Mouse (Mus musculus) forebrain, embryonic 13.5 days (tissue): ENCODE results near the gene Mllt11. TPM values are rescaled to one million over a fixed set of nuclear protein-coding genes. Genes with fewer than 3 reads are reported as not detected.

Experiments
- ATAC-seq: fragments of 200-750 bp; cut with Nextera tagmentation; 2 replicates; pipeline ENCODE4 v1.8.0; 2017
- H3K27ac ChIP-seq: fragments of 300-500 bp; sonication (generic); 2 replicates; pipeline ENCODE4 v1.5.1; 2015; ENCODE audit warnings: inconsistent platforms, mild to moderate bottlenecking, moderate library complexity
- H3K27me3 ChIP-seq: fragments of 300-500 bp; sonication (generic); 2 replicates; pipeline ENCODE4 v1.6.1; 2015; ENCODE audit warnings: mild to moderate bottlenecking, inconsistent platforms
- H3K36me3 ChIP-seq: fragments of 300-500 bp; sonication (generic); 2 replicates; pipeline ENCODE4 v1.6.1; 2015; ENCODE audit warnings: mild to moderate bottlenecking, inconsistent platforms; ENCODE audit not compliant: poor library complexity, severe bottlenecking
- H3K4me1 ChIP-seq: fragments of 300-500 bp; sonication (generic); 2 replicates; pipeline ENCODE4 v1.6.1; 2015; ENCODE audit warnings: inconsistent platforms
- H3K4me2 ChIP-seq: fragments of 300-500 bp; sonication (generic); 2 replicates; pipeline ENCODE4 v1.6.1; 2015; ENCODE audit warnings: inconsistent platforms, mild to moderate bottlenecking, moderate library complexity
- H3K4me3 ChIP-seq: fragments of 300-500 bp; sonication (generic); 2 replicates; pipeline ENCODE4 v1.5.1; 2015; ENCODE audit warnings: mild to moderate bottlenecking, inconsistent platforms
- H3K9ac ChIP-seq: fragments of 300-500 bp; sonication (generic); 2 replicates; pipeline ENCODE4 v1.6.1; 2015; ENCODE audit warnings: mild to moderate bottlenecking, inconsistent platforms
- H3K9me3 ChIP-seq: fragments of 300-500 bp; sonication (generic); replicated peaks from 2 replicates; pipeline ENCODE4 v1.6.1; 2016; ENCODE audit warnings: inconsistent platforms
- WGBS: fragments of 180-500 bp; shearing (Covaris S2); methylation state at CpG from one replicate; pipeline ENCODE4 v1.1.7; 2015; 5-methylcytosine and 5-hydroxymethylcytosine counted together
- polyA plus RNA-seq: library from polyadenylated mRNA; unstranded; fragments of >200 nt; fragmentation: Nextera tagmentation; extraction: Ambion mirVana; gene quantifications from 2 replicates; pipeline ENCODE4 v1.2.1, GENCODE M21; 2015

The Mllt11 gene
- polyA plus RNA-seq, 1 experiment from 2014 or later, result 191 TPM

GRCm38 (mm10) chr3:95266052-95266451, 34.1 kb upstream of the Mllt11 start:
- Histone ChIP-seq H3K4me1 (no peaks in the 10 kb centered on the region), H3K27ac (no peak overlapping the region), H3K9ac (no peak overlapping the region), H3K4me3 (no peak overlapping the region), H3K4me2 (no peak overlapping the region), H3K36me3 (peaks cover 71% of the 10 kb centered on the region), H3K27me3 (no peaks in the 10 kb centered on the region), H3K9me3 (no peaks in the 10 kb centered on the region)
- 96% methylated on average over 3 of the region's 3 CpGs for WGBS
- no peak for ATAC-seq

GRCm38 (mm10) chr3:95264724-95265123, 32.8 kb upstream of the Mllt11 start:
- H3K27ac ChIP-seq, result no peak overlapping the region
- 82% methylated on average over 1 of the region's 1 CpGs for WGBS
- no peak overlapping the region for H3K4me2 ChIP-seq
- H3K9ac ChIP-seq, result no peak overlapping the region
- no peaks in the 10 kb centered on the region for H3K27me3 ChIP-seq
- no peaks in the 10 kb centered on the region for H3K9me3 ChIP-seq
- no peak for ATAC-seq
- no peaks in the 10 kb centered on the region for H3K4me1 ChIP-seq
- H3K36me3 ChIP-seq, result peaks cover 78% of the 10 kb centered on the region
- H3K4me3 ChIP-seq, result no peak overlapping the region

- no peak overlapping the region for H3K4me3 ChIP-seq
- WGBS, result 55% methylated on average over 11 of the region's 11 CpGs
- H3K27ac ChIP-seq, result no peak overlapping the region
- ATAC-seq, result no peak
- H3K27me3 ChIP-seq, result no peaks in the 10 kb centered on the region
- H3K4me1 ChIP-seq, result no peaks in the 10 kb centered on the region
- no peak overlapping the region for H3K9ac ChIP-seq
- no peak overlapping the region for H3K4me2 ChIP-seq
- peaks cover 84% of the 10 kb centered on the region for H3K36me3 ChIP-seq
- no peaks in the 10 kb centered on the region for H3K9me3 ChIP-seq
These were observed 31.2 kb upstream of the Mllt11 start for GRCm38 (mm10) chr3:95263089-95263739.

- Histone ChIP-seq H3K4me2 (no peak overlapping the region), H3K27ac (no peak overlapping the region), H3K36me3 (peaks cover 84% of the 10 kb centered on the region), H3K9ac (no peak overlapping the region), H3K9me3 (no peaks in the 10 kb centered on the region), H3K27me3 (no peaks in the 10 kb centered on the region), H3K4me1 (no peaks in the 10 kb centered on the region), H3K4me3 (no peak overlapping the region)
- 94% methylated on average over 4 of the region's 4 CpGs for WGBS
- ATAC-seq, result no peak
These were observed 30.0 kb upstream of the Mllt11 start for GRCm38 (mm10) chr3:95261975-95262374.

GRCm38 (mm10) chr3:95256931-95257330, 25.0 kb upstream of the Mllt11 start:
- Histone ChIP-seq H3K27ac (no peak overlapping the region), H3K27me3 (no peaks in the 10 kb centered on the region), H3K4me1 (no peaks in the 10 kb centered on the region), H3K36me3 (peaks cover 89% of the 10 kb centered on the region), H3K9me3 (no peaks in the 10 kb centered on the region), H3K4me3 (no peak overlapping the region), H3K9ac (no peak overlapping the region), H3K4me2 (no peak overlapping the region)
- WGBS, result 86% methylated on average over 5 of the region's 5 CpGs
- no peak for ATAC-seq

GRCm38 (mm10) chr3:95250783-95251424, 18.9 kb upstream of the Mllt11 start, which contains the start of gene Bnipl:
Gene Bnipl (minus strand): TSS chr3:95251193.
- H3K4me1 ChIP-seq, result no peaks in the 10 kb centered on the region
- peaks cover 31% of the 10 kb centered on the region for H3K36me3 ChIP-seq
- H3K4me2 ChIP-seq, result no peak within 1 kb of the TSS
- H3K27ac ChIP-seq, result no peak within 1 kb of the TSS
- no peak within 1 kb of the TSS for H3K4me3 ChIP-seq
- no peak within 1 kb of the TSS; the same call in 1 of the 2 replicates for H3K9ac ChIP-seq
- H3K27me3 ChIP-seq, result no peaks in the 10 kb centered on the region
- no peaks in the 10 kb centered on the region for H3K9me3 ChIP-seq
- ATAC-seq, result no peak
- WGBS, result 66% methylated on average over 7 of the region's 7 CpGs

GRCm38 (mm10) chr3:95250361-95250760, 18.4 kb upstream of the Mllt11 start:
- H3K4me1 ChIP-seq, result no peaks in the 10 kb centered on the region
- no peak overlapping the region for H3K4me2 ChIP-seq
- no peak overlapping the region for H3K4me3 ChIP-seq
- peaks cover 29% of the 10 kb centered on the region for H3K36me3 ChIP-seq
- no peaks in the 10 kb centered on the region for H3K27me3 ChIP-seq
- no peaks in the 10 kb centered on the region for H3K9me3 ChIP-seq
- no peak for ATAC-seq
- no peak overlapping the region for H3K9ac ChIP-seq
- WGBS, result 86% methylated on average over 5 of the region's 5 CpGs
- H3K27ac ChIP-seq, result no peak overlapping the region

- H3K27ac ChIP-seq, result no peak overlapping the region
- WGBS, result 86% methylated on average over 1 of the region's 1 CpGs
These were observed 15.8 kb upstream of the Mllt11 start for GRCm38 (mm10) chr3:95247660-95248336.

GRCm38 (mm10) chr3:95246465-95247231, 14.7 kb upstream of the Mllt11 start:
- Histone ChIP-seq H3K27ac (no peak overlapping the region), H3K4me1 (no peaks in the 10 kb centered on the region), H3K4me2 (no peak overlapping the region), H3K9ac (no peak overlapping the region), H3K36me3 (peaks cover 10% of the 10 kb centered on the region), H3K9me3 (no peaks in the 10 kb centered on the region), H3K27me3 (no peaks in the 10 kb centered on the region), H3K4me3 (no peak overlapping the region)
- WGBS, result 85% methylated on average over 5 of the region's 5 CpGs
- ATAC-seq, result no peak

More at GRCm38 (mm10) chr3:95247660-95248336, 15.8 kb upstream of the Mllt11 start:
- Histone ChIP-seq H3K4me2 (no peak overlapping the region), H3K36me3 (peaks cover 12% of the 10 kb centered on the region), H3K9ac (no peak overlapping the region), H3K27me3 (no peaks in the 10 kb centered on the region), H3K9me3 (no peaks in the 10 kb centered on the region), H3K4me3 (no peak overlapping the region), H3K4me1 (no peaks in the 10 kb centered on the region)
- no peak for ATAC-seq

- H3K9ac ChIP-seq, result no peak overlapping the region
- H3K36me3 ChIP-seq, result peaks cover 20% of the 10 kb centered on the region
- no peaks in the 10 kb centered on the region for H3K9me3 ChIP-seq
- ATAC-seq, result no peak
- H3K4me1 ChIP-seq, result no peaks in the 10 kb centered on the region
- no peak overlapping the region for H3K4me2 ChIP-seq
- H3K27ac ChIP-seq, result no peak overlapping the region
- 79% methylated on average over 2 of the region's 2 CpGs for WGBS
- H3K4me3 ChIP-seq, result no peak overlapping the region
- H3K27me3 ChIP-seq, result no peaks in the 10 kb centered on the region
These were observed 11.1 kb upstream of the Mllt11 start for GRCm38 (mm10) chr3:95243086-95243485.

- Histone ChIP-seq H3K9me3 (no peaks in the 10 kb centered on the region), H3K4me1 (no peaks in the 10 kb centered on the region), H3K4me3 (no peak within 1 kb of the TSS), H3K36me3 (peaks cover 36% of the 10 kb centered on the region), H3K4me2 (no peak within 1 kb of the TSS), H3K9ac (no peak within 1 kb of the TSS), H3K27me3 (no peaks in the 10 kb centered on the region), H3K27ac (no peak within 1 kb of the TSS)
- no peak for ATAC-seq
- WGBS, result 79% methylated on average over 7 of the region's 7 CpGs
These were observed 9.5 kb upstream of the Mllt11 start, which contains the start of gene Gm128 for GRCm38 (mm10) chr3:95241498-95241897. Gene Gm128 (minus strand): TSS chr3:95241598.

GRCm38 (mm10) chr3:95240900-95241299, 8.9 kb upstream of the Mllt11 start:
- H3K9ac ChIP-seq, result no peak overlapping the region
- peaks cover 42% of the 10 kb centered on the region for H3K36me3 ChIP-seq
- no peak overlapping the region for H3K4me3 ChIP-seq
- no peaks in the 10 kb centered on the region for H3K9me3 ChIP-seq
- H3K4me1 ChIP-seq, result no peaks in the 10 kb centered on the region
- H3K27me3 ChIP-seq, result no peaks in the 10 kb centered on the region
- ATAC-seq, result no peak
- 39% methylated on average over 17 of the region's 17 CpGs for WGBS
- no peak overlapping the region for H3K27ac ChIP-seq
- H3K4me2 ChIP-seq, result no peak overlapping the region
